18 mouse cellular contexts compared by ENCODE assay signal in the genomic region with DNA sequence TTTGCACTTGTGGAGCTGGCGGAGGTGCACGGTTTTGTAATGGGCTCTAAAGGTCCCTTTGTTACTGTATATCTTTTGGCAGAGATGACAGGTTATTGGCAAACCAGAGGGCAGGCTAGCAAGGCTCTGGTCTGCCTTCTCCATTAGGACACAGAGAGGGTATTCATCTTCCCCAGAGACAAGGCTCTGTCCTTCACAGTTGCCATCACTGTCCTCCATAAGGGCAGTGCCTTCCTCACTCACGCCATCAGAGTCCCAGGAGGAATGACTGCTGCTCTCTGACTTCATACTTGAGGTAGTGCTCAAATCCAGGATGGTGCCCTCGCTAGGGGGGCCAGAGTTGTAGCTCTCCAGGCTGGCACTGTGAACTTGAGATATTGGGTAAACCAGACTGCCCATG. TPM values are rescaled to one million over a fixed set of nuclear protein-coding genes. Genes with fewer than 3 reads are reported as not detected.
"Had no signal": no experiment of that assay in that cellular context is flagged by ENCODE, and none has a peak within 500 bp of the region (broad histone marks: within the 10 kb centered on the region; RNA-seq: fewer than 3 reads in every experiment).

No protein-coding gene starts in this region.

- H3K9me3 ChIP-seq: midbrain, embryonic 13.5 days; midbrain, embryonic 15.5 days; neural tube, embryonic 13.5 days; stomach, embryonic 15.5 days had no signal

- ATAC-seq: midbrain, embryonic 13.5 days; midbrain, embryonic 15.5 days had no signal

- H3K27ac ChIP-seq: liver, embryonic 14.5 days; macrophage; midbrain, embryonic 13.5 days; midbrain, embryonic 15.5 days; neural tube, embryonic 13.5 days; stomach, embryonic 15.5 days; stomach, postnatal 0 days had no signal

- H3K4me3 ChIP-seq: midbrain, embryonic 13.5 days; midbrain, embryonic 15.5 days; neural tube, embryonic 13.5 days; stomach, embryonic 15.5 days had no signal

- H3K4me1 ChIP-seq: midbrain, embryonic 13.5 days; midbrain, embryonic 15.5 days; neural tube, embryonic 13.5 days; stomach, embryonic 15.5 days had no signal

- DNase-seq: lung, adult 18-20 months; lung, embryonic 14.5 days; lung, postnatal 10 days; lung, postnatal 36 days; right cerebral cortex, postnatal 14 days; thymus, adult 2 months; thymus, postnatal 25 days; thymus, postnatal 4 days had no signal

- H3K27me3 ChIP-seq: midbrain, embryonic 13.5 days; midbrain, embryonic 15.5 days; neural tube, embryonic 13.5 days; stomach, embryonic 15.5 days had no signal

- H3K36me3 ChIP-seq: midbrain, embryonic 13.5 days; midbrain, embryonic 15.5 days; neural tube, embryonic 13.5 days; stomach, embryonic 15.5 days had no signal

RNA-seq across cellular contexts. Expression of gene Bnc1, which starts 23.6 kb away (rescaled TPM):
- total RNA-seq: megakaryocyte progenitor cell, adult 5-6 weeks; monocyte, adult 5-6 weeks; neutrophil, adult 5-6 weeks had no signal
- polyA plus RNA-seq: macrophage had no signal
